Mouse (Mus musculus) heart, embryonic 14.5 days (tissue): Measurements from ENCODE around the gene Ece1. TPM values are rescaled to one million over a fixed set of nuclear protein-coding genes. Genes with fewer than 3 reads are reported as not detected.
A peak's percentile ranks its signal among the peaks of the same experiment; 100 is the strongest.

Source experiments
- ATAC-seq: fragments of 200-750 bp; cut with Nextera tagmentation; 2 replicates; pipeline ENCODE4 v1.8.0; 2017; ENCODE audit warnings: low read depth, moderate TSS enrichment; ENCODE audit not compliant: insufficient number of reproducible peaks, insufficient read depth, low FRiP score
- H3K27ac ChIP-seq, 2 experiments: fragments of 200-500 bp in 1 of 2; fragments of 300-500 bp in 1 of 2; sonication (generic) in 1 of 2; replicated peaks in 1 of 2; 2 replicates each; pipeline ENCODE4 v1.5.1; 2012 to 2014; ENCODE audit warnings: low read depth in 2 of 2, low read length in 2 of 2, control low read depth in 1 of 2, mild to moderate bottlenecking in 1 of 2, mixed read lengths in 1 of 2; ENCODE audit not compliant: control insufficient read depth in 1 of 2, insufficient read depth in 1 of 2
- H3K27me3 ChIP-seq: fragments of 300-500 bp; sonication (generic); 2 replicates; pipeline ENCODE4 v1.6.1; 2014; ENCODE audit warnings: mild to moderate bottlenecking, low read length, control low read depth; ENCODE audit not compliant: control insufficient read depth, insufficient read depth
- H3K36me3 ChIP-seq: fragments of 300-500 bp; sonication (generic); 2 replicates; pipeline ENCODE4 v1.6.1; 2014; ENCODE audit warnings: mild to moderate bottlenecking, control low read depth, low read length, mixed read lengths; ENCODE audit not compliant: control insufficient read depth, insufficient read depth
- H3K4me1 ChIP-seq, 2 experiments: fragments of 200-500 bp in 1 of 2; fragments of 300-500 bp in 1 of 2; sonication (generic) in 1 of 2; 2 replicates each; pipeline ENCODE4 v1.6.1; 2012 to 2014; ENCODE audit warnings: low read length in 2 of 2, control low read depth in 1 of 2, mixed read lengths in 1 of 2; ENCODE audit not compliant: control insufficient read depth in 2 of 2, insufficient read depth in 2 of 2
- H3K4me2 ChIP-seq: fragments of 300-500 bp; sonication (generic); 2 replicates; pipeline ENCODE4 v1.6.1; 2014; ENCODE audit warnings: mild to moderate bottlenecking, low read length
- H3K4me3 ChIP-seq, 2 experiments: fragments of 200-500 bp in 1 of 2; fragments of 300-500 bp in 1 of 2; sonication (generic) in 1 of 2; 2 replicates each; pipeline ENCODE4 v1.5.1; 2012 to 2014; ENCODE audit warnings: low read length in 2 of 2, mild to moderate bottlenecking in 2 of 2, control low read depth in 1 of 2, low read depth in 1 of 2, moderate library complexity in 1 of 2; ENCODE audit not compliant: control insufficient read depth in 1 of 2, insufficient read depth in 1 of 2
- H3K9ac ChIP-seq: fragments of 300-500 bp; sonication (generic); 2 replicates; pipeline ENCODE4 v1.6.1; 2014; ENCODE audit warnings: mild to moderate bottlenecking, low read length
- H3K9me3 ChIP-seq: fragments of 300-500 bp; sonication (generic); 2 replicates; pipeline ENCODE4 v1.6.1; 2016; ENCODE audit warnings: low read length, control low read depth; ENCODE audit not compliant: control insufficient read depth
- WGBS: fragments of 180-500 bp; shearing (Covaris S2); extraction: QIAGEN DNeasy Blood & Tissue Kit; methylation state at CpG from one replicate; pipeline ENCODE4 v1.1.7; 2014; 5-methylcytosine and 5-hydroxymethylcytosine counted together
- polyA plus RNA-seq: library from polyadenylated mRNA; unstranded; fragments of >200 nt; fragmentation: Nextera tagmentation; extraction: Ambion mirVana; gene quantifications from 2 replicates; pipeline ENCODE4 v1.2.1, GENCODE M21; 2014

Ece1 gene
- polyA plus RNA-seq, 1 experiment from 2014 or later, result 92.8 TPM

DNA sequence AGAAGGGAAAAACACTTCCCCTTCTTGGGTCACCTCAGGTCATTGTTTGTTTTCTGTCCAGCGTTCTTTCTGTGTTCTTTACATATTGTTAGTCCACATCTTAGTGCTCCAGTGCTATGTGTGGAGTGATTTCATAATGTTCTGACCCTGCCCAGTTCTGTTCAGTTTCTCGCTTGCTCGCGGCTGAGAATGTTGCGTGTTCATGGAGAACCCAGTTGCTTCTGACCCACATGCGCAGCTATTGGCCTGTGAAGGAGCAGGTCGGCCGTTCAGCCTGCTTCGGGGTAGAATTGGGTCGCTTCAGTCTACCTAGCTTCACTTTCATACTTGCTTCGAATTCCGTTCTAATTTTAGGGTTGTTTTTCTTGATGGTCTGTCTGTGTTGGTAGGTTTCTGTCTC is 133.4 kb downstream of the Ece1 start:
- Histone ChIP-seq H3K4me3 (peak overlapping the region; percentile 31 to 98), H3K4me1 (peaks cover 22% of the 10 kb centered on the region in 2 experiments), H3K36me3 (peaks cover 29% of the 10 kb centered on the region), H3K27me3 (no peaks in the 10 kb centered on the region), H3K9ac (peak overlapping the region; percentile 99), H3K9me3 (no peaks in the 10 kb centered on the region), H3K27ac (peak overlapping the region; percentile 17 to 62; a peak in 3 of 4 replicates), H3K4me2 (peak overlapping the region; percentile 85)
- ATAC-seq, result no peak
- WGBS, result 42% methylated on average over 12 of the region's 12 CpGs

DNA sequence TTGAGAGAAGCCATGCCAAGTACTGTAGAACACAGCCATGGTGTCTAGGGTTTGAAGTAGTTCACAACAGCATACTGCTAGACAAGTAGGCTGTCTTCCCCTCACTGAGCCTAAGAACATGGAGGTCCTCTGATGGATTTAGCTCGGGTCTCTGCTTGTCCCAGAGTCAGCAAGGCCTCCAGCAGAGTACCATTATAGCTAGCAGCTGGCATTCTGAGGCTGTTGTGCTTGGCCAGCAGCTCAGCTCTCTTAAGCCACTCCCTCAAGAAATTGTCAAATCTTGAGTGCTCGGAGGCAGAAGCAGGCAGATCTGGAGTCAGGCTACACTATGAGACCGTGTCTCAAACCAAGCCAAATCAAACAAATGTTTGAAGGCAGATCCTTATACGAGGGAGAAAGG is 136.2 kb downstream of the Ece1 start:
- Histone ChIP-seq H3K4me3 (no peak overlapping the region), H3K27me3 (no peaks in the 10 kb centered on the region), H3K27ac (no peak overlapping the region), H3K9ac (no peak overlapping the region), H3K9me3 (no peaks in the 10 kb centered on the region), H3K36me3 (peaks cover 41% of the 10 kb centered on the region), H3K4me2 (no peak overlapping the region), H3K4me1 (peaks cover 20 to 28% of the 10 kb centered on the region in 2 experiments)
- WGBS, result 70% methylated on average over 4 of the region's 4 CpGs
- no peak for ATAC-seq

DNA sequence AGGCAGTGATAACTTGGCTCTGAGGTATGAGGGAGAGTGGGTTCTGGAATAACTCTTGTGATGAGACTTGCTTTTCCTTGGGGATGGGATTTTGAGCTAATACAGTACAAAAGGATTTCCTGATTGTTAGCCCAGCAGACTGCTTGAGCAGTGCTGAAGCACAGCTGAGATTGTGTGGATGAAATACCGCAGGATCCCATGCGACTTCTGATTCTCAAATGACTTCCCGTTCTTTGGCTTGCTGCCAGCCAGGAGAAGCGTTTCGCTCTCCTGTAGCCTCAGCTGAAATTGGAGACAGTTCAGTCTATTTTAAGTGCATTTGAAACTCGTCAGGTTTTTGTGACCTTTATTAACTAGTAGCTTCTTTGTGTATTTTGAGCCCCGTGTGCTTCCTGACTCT is 138.6 kb downstream of the Ece1 start:
- Histone ChIP-seq H3K9ac (peak overlapping the region; percentile 34; the same call in 1 of the 2 replicates), H3K4me3 (no peak overlapping the region), H3K4me2 (peak overlapping the region; percentile 41), H3K9me3 (no peaks in the 10 kb centered on the region), H3K4me1 (peaks cover 13 to 18% of the 10 kb centered on the region in 2 experiments), H3K36me3 (peaks cover 61% of the 10 kb centered on the region), H3K27me3 (no peaks in the 10 kb centered on the region), H3K27ac (peak overlapping the region; percentile 72 to 75)
- no peak for ATAC-seq
- 4% methylated on average over 7 of the region's 7 CpGs for WGBS

DNA sequence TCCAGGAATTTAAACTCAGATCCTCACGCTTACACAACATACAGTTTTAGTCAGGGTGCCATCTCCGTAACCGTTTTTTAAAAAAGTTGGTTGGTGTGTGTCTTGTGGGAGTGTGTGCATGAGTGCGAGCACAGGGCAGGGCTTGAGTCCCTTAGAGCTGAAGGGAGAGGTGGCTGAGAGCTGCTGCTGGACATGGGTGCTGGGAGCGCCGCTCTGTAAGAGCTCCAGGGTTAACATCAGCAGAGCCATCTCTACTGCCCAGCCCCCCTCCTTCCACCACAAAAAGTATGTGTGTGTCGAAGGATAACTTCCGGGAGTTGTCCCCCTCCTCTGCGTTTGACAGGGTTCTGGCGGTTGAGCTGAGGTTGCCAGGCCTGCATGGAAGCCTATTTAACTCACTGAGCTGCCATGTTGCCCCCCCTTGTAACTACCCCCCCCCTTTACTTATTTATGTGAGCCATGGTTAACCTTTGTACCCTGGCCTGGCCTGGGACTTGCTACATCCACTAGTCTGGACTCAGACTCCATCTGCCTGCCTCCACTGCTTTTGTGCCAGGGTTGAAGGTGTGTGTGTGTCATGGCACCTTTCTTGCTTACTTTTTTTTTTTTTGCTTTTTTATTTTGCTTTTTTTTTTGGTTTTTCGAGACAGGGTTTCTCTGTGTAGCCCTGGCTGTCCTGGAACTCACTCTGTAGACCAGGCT is 142.0 kb downstream of the Ece1 start:
- 85% methylated on average over 11 of the region's 11 CpGs for WGBS
- Histone ChIP-seq H3K4me1 (peaks cover 3 to 12% of the 10 kb centered on the region in 2 experiments), H3K4me3 (no peak overlapping the region), H3K4me2 (no peak overlapping the region), H3K36me3 (peaks cover 58% of the 10 kb centered on the region), H3K27me3 (no peaks in the 10 kb centered on the region), H3K9ac (no peak overlapping the region), H3K27ac (no peak overlapping the region), H3K9me3 (no peaks in the 10 kb centered on the region)
- ATAC-seq, result no peak

- Histone ChIP-seq H3K27ac (no peak overlapping the region), H3K27me3 (no peaks in the 10 kb centered on the region), H3K9me3 (no peaks in the 10 kb centered on the region), H3K36me3 (peaks cover 52% of the 10 kb centered on the region), H3K4me2 (no peak overlapping the region), H3K4me3 (no peak overlapping the region), H3K9ac (no peak overlapping the region), H3K4me1 (peaks cover 2 to 3% of the 10 kb centered on the region in 2 experiments; a peak in 3 of 4 replicates)
- no peak for ATAC-seq
- 82% methylated on average over 1 of the region's 1 CpGs for WGBS
Observed at GRCm38 (mm10) chr4:138005781-138006180, 143.7 kb downstream of the Ece1 start.

GRCm38 (mm10) chr4:138006951-138007613 is 145.0 kb downstream of the Ece1 start:
- no peak overlapping the region for H3K27ac ChIP-seq
- 90% methylated on average over 9 of the region's 9 CpGs for WGBS
- no peak overlapping the region for H3K4me3 ChIP-seq
- H3K27me3 ChIP-seq, result no peaks in the 10 kb centered on the region
- no peak for ATAC-seq
- H3K9ac ChIP-seq, result no peak overlapping the region
- H3K36me3 ChIP-seq, result peaks cover 55% of the 10 kb centered on the region
- H3K9me3 ChIP-seq, result no peaks in the 10 kb centered on the region
- no peaks in the 10 kb centered on the region for H3K4me1 ChIP-seq
- no peak overlapping the region for H3K4me2 ChIP-seq

DNA sequence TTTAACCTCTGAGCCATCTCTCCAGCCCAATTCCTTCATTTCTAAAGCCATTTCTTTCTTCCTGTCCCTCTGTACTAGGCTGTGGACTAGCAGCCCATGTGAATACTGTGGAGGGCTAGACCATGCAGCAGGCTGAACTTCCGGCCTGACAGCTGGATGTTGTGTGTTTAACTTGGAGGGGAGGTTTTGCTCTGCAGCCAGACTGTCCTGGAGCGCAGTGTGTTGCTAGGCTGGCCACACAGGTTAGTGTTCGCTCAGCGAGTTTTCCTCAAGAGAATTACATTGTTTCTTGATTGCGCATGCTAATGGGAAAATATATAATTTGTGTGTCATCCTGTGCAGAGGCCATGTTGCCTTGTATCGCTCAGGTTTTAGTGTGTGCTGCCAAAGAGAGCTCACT is 146.6 kb downstream of the Ece1 start:
- Histone ChIP-seq H3K36me3 (peaks cover 60% of the 10 kb centered on the region), H3K4me3 (no peak overlapping the region), H3K4me1 (no peaks in the 10 kb centered on the region), H3K27ac (no peak overlapping the region), H3K4me2 (no peak overlapping the region), H3K9me3 (no peaks in the 10 kb centered on the region), H3K9ac (no peak overlapping the region), H3K27me3 (no peaks in the 10 kb centered on the region)
- no peak for ATAC-seq
- WGBS, result 94% methylated on average over 6 of the region's 6 CpGs
